Mouse (Mus musculus) lung, embryonic 16.5 days (tissue): Measurements from ENCODE around the gene Akap13. TPM values are rescaled to one million over a fixed set of nuclear protein-coding genes. Genes with fewer than 3 reads are reported as not detected.

Experiments
- ATAC-seq: fragments of 200-750 bp; cut with Nextera tagmentation; 2 replicates; pipeline ENCODE4 v1.8.0; 2017; ENCODE audit warnings: low read depth, mild to moderate bottlenecking, moderate library complexity
- H3K27ac ChIP-seq: fragments of 300-500 bp; sonication (generic); 2 replicates; pipeline ENCODE4 v1.5.1; 2014; ENCODE audit warnings: mild to moderate bottlenecking, control low read depth, low read length
- H3K27me3 ChIP-seq: fragments of 300-500 bp; sonication (generic); 2 replicates; pipeline ENCODE4 v1.6.1; 2014; ENCODE audit warnings: low read depth, low read length, mixed read lengths; ENCODE audit not compliant: control insufficient read depth, insufficient read depth
- H3K36me3 ChIP-seq: fragments of 300-500 bp; sonication (generic); 2 replicates; pipeline ENCODE4 v1.6.1; 2014; ENCODE audit warnings: low read length; ENCODE audit not compliant: control insufficient read depth, insufficient read depth
- H3K4me1 ChIP-seq: fragments of 300-500 bp; sonication (generic); replicated peaks from 2 replicates; pipeline ENCODE4 v1.6.1; 2014; ENCODE audit warnings: low read length, mixed read lengths; ENCODE audit not compliant: control insufficient read depth, insufficient read depth
- H3K4me2 ChIP-seq: fragments of 300-500 bp; sonication (generic); 2 replicates; pipeline ENCODE4 v1.6.1; 2014; ENCODE audit warnings: low read depth, low read length, control low read depth
- H3K4me3 ChIP-seq: fragments of 300-500 bp; sonication (generic); 2 replicates; pipeline ENCODE4 v1.5.1; 2014; ENCODE audit warnings: mild to moderate bottlenecking, low read length, control low read depth
- H3K9ac ChIP-seq: fragments of 300-500 bp; sonication (generic); 2 replicates; pipeline ENCODE4 v1.6.1; 2014; ENCODE audit warnings: low read length, control low read depth
- H3K9me3 ChIP-seq: fragments of 300-500 bp; sonication (generic); 2 replicates; pipeline ENCODE4 v1.6.1; 2016; ENCODE audit warnings: low read length; ENCODE audit not compliant: control insufficient read depth
- WGBS: fragments of 180-500 bp; shearing (Covaris S2); extraction: QIAGEN DNeasy Blood & Tissue Kit; methylation state at CpG from one replicate; pipeline ENCODE4 v1.1.7; 2014; 5-methylcytosine and 5-hydroxymethylcytosine counted together
- polyA plus RNA-seq: library from polyadenylated mRNA; unstranded; fragments of >200 nt; fragmentation: Nextera tagmentation; extraction: Ambion mirVana; gene quantifications from 2 replicates; pipeline ENCODE4 v1.2.1, GENCODE M21; 2015

The Akap13 gene
- polyA plus RNA-seq, 1 experiment from 2014 or later, result 39.0 TPM

GRCm38 (mm10) chr7:75472316-75473195 is 17.2 kb downstream of the Akap13 start:
- Histone ChIP-seq H3K4me1 (peaks cover 31% of the 10 kb centered on the region), H3K4me3 (no peak overlapping the region), H3K9me3 (no peaks in the 10 kb centered on the region), H3K27me3 (no peaks in the 10 kb centered on the region), H3K4me2 (0 out of 2 replicates have a peak overlapping the region, but pooled peaks have one; percentile 14), H3K9ac (no peak overlapping the region), H3K27ac (peak overlapping the region; percentile 77), H3K36me3 (no peaks in the 10 kb centered on the region)
- ATAC-seq, result peak; percentile 59
- WGBS, result 54% methylated on average over 7 of the region's 7 CpGs

- Histone ChIP-seq H3K4me3 (no peak overlapping the region), H3K9ac (no peak overlapping the region), H3K27ac (peak overlapping the region; percentile 77), H3K36me3 (no peaks in the 10 kb centered on the region), H3K27me3 (no peaks in the 10 kb centered on the region), H3K9me3 (no peaks in the 10 kb centered on the region), H3K4me2 (no peak overlapping the region), H3K4me1 (peaks cover 29% of the 10 kb centered on the region)
- peak; percentile 1; the same call in 1 of the 2 replicates for ATAC-seq
- 87% methylated on average over 1 of the region's 1 CpGs for WGBS
These were observed 18.0 kb downstream of the Akap13 start for GRCm38 (mm10) chr7:75473294-75473693.

GRCm38 (mm10) chr7:75474064-75474463 is 18.7 kb downstream of the Akap13 start:
- Histone ChIP-seq H3K9me3 (no peaks in the 10 kb centered on the region), H3K36me3 (no peaks in the 10 kb centered on the region), H3K27ac (no peak overlapping the region), H3K27me3 (no peaks in the 10 kb centered on the region), H3K9ac (no peak overlapping the region), H3K4me3 (no peak overlapping the region), H3K4me2 (no peak overlapping the region), H3K4me1 (peaks cover 29% of the 10 kb centered on the region)
- WGBS, result 89% methylated on average over 1 of the region's 1 CpGs
- ATAC-seq, result no peak

GRCm38 (mm10) chr7:75474564-75475150 is 19.3 kb downstream of the Akap13 start:
- Histone ChIP-seq H3K27ac (no peak overlapping the region), H3K4me2 (no peak overlapping the region), H3K4me1 (peaks cover 27% of the 10 kb centered on the region), H3K36me3 (no peaks in the 10 kb centered on the region), H3K27me3 (no peaks in the 10 kb centered on the region), H3K9me3 (no peaks in the 10 kb centered on the region), H3K4me3 (no peak overlapping the region), H3K9ac (no peak overlapping the region)
- no peak for ATAC-seq

GRCm38 (mm10) chr7:75478060-75478459 is 22.7 kb downstream of the Akap13 start:
- ATAC-seq, result no peak
- no peak overlapping the region for H3K9ac ChIP-seq
- no peaks in the 10 kb centered on the region for H3K36me3 ChIP-seq
- H3K27ac ChIP-seq, result no peak overlapping the region
- no peaks in the 10 kb centered on the region for H3K27me3 ChIP-seq
- 85% methylated on average over 2 of the region's 2 CpGs for WGBS
- H3K4me1 ChIP-seq, result peaks cover 9% of the 10 kb centered on the region
- H3K4me3 ChIP-seq, result no peak overlapping the region
- no peak overlapping the region for H3K4me2 ChIP-seq
- H3K9me3 ChIP-seq, result no peaks in the 10 kb centered on the region

GRCm38 (mm10) chr7:75480721-75481426 is 25.5 kb downstream of the Akap13 start:
- H3K27ac ChIP-seq, result no peak overlapping the region

GRCm38 (mm10) chr7:75486031-75486430 is 30.7 kb downstream of the Akap13 start:
- ATAC-seq, result no peak
- no peak overlapping the region for H3K9ac ChIP-seq
- H3K27me3 ChIP-seq, result no peaks in the 10 kb centered on the region
- no peak overlapping the region for H3K4me2 ChIP-seq
- H3K9me3 ChIP-seq, result no peaks in the 10 kb centered on the region
- H3K36me3 ChIP-seq, result no peaks in the 10 kb centered on the region
- 0 out of 2 replicates have a peak, but pooled peaks cover 1% of the 10 kb centered on the region for H3K4me1 ChIP-seq
- 73% methylated on average over 2 of the region's 2 CpGs for WGBS
- H3K27ac ChIP-seq, result no peak overlapping the region
- H3K4me3 ChIP-seq, result no peak overlapping the region

More at GRCm38 (mm10) chr7:75480721-75481426, 25.5 kb downstream of the Akap13 start:
- no peaks in the 10 kb centered on the region for H3K9me3 ChIP-seq
- H3K36me3 ChIP-seq, result no peaks in the 10 kb centered on the region
- H3K4me1 ChIP-seq, result no peaks in the 10 kb centered on the region; the same call in 1 of the 2 replicates
- no peaks in the 10 kb centered on the region for H3K27me3 ChIP-seq
- no peak overlapping the region for H3K4me3 ChIP-seq
- 68% methylated on average over 6 of the region's 6 CpGs for WGBS
- no peak overlapping the region for H3K9ac ChIP-seq
- H3K4me2 ChIP-seq, result no peak overlapping the region
- ATAC-seq, result no peak; the same call in 1 of the 2 replicates

- Histone ChIP-seq H3K36me3 (no peaks in the 10 kb centered on the region), H3K27ac (peak overlapping the region; percentile 24; the same call in 1 of the 2 replicates), H3K9ac (no peak overlapping the region), H3K27me3 (no peaks in the 10 kb centered on the region), H3K4me2 (no peak overlapping the region), H3K4me1 (peaks cover 9% of the 10 kb centered on the region), H3K9me3 (no peaks in the 10 kb centered on the region), H3K4me3 (no peak overlapping the region)
- peak; percentile 72 for ATAC-seq
- WGBS, result 52% methylated on average over 3 of the region's 3 CpGs
These were observed 40.7 kb downstream of the Akap13 start for GRCm38 (mm10) chr7:75495941-75496441.

- ATAC-seq, result no peak
- Histone ChIP-seq H3K4me1 (peaks cover 7% of the 10 kb centered on the region), H3K9me3 (no peaks in the 10 kb centered on the region), H3K36me3 (no peaks in the 10 kb centered on the region), H3K27me3 (no peaks in the 10 kb centered on the region), H3K9ac (no peak overlapping the region), H3K4me2 (no peak overlapping the region), H3K27ac (no peak overlapping the region), H3K4me3 (no peak overlapping the region)
- WGBS, result 33% methylated on average over 5 of the region's 5 CpGs
These were observed 43.3 kb downstream of the Akap13 start for GRCm38 (mm10) chr7:75498627-75499026.
